Mouse (Mus musculus): ENCODE results near the gene Oog3. TPM values are rescaled to one million over a fixed set of nuclear protein-coding genes. Genes with fewer than 3 reads are reported as not detected.

The Oog3 gene
- not detected in 2 replicates for polyA plus RNA-seq (2012; ENCODE audit: low replicate concordance)

DNA sequence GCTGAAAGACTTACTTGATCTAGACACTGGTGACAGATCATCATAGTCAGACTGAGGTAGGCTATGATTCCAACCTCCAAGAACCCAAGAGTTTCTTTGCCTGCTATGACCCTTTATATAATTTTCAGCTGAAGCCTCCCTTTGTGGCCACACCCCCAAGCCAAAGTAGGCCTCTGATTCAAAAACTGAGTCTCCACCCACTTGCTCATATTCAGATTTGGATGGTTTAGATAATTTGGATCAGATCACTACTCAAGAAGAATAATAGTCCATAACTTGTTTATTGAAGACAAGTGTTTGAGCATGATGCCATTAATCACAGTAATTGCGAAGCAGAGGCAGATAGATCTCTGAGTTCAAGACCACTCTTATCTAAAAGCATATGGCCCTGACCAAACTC lies at the start of gene Oog3:
TSS of gene Oog3 (minus strand) at position 101 of the 400 bp plus-strand sequence.

DNA sequence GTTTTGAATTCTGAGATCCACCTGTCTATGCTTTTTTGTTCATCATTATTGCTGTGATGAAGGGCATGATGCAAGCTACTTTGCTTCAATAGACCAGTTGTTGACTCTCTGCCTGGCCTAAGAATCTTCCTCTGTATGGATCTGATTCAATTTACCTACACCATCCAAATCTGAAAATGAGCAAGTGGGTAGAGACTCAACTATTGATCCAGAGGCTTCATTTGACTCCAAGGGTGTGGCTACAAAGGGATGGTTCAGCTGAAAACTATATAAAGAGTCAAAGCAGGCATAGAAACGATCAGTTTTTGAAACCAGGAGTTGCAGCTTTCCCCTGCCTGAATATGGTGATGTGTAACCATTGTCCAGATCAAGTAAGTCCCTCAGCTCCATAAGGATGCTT lies 28.0 kb upstream of the Oog3 start, which contains the start of gene Oog2:
TSS of gene Oog2 (plus strand) at position 301 of the 400 bp plus-strand sequence.

Other genes starting within 250 kb of the Oog3 start
- gene Pramef25, start 211.6 kb downstream of the Oog3 start, polyA plus RNA-seq (2012; ENCODE audit: low replicate concordance): not detected in 2 replicates
- gene Gm13101, start 195.7 kb downstream of the Oog3 start, polyA plus RNA-seq (2012; ENCODE audit: low replicate concordance): not detected in 2 replicates
- not detected in 2 replicates for gene Pramef17, start 168.3 kb downstream of the Oog3 start, polyA plus RNA-seq (2012; ENCODE audit: low replicate concordance)
- not detected in 2 replicates for gene Pramel4, start 103.5 kb downstream of the Oog3 start, polyA plus RNA-seq (2012; ENCODE audit: low replicate concordance)
- not detected in 2 replicates for gene Gm13102, start 56.2 kb downstream of the Oog3 start, polyA plus RNA-seq (2012; ENCODE audit: low replicate concordance)
- not detected in 2 replicates for gene Oog2, start 28.1 kb upstream of the Oog3 start, polyA plus RNA-seq (2012; ENCODE audit: low replicate concordance)
- gene C87977, start 50.7 kb upstream of the Oog3 start, polyA plus RNA-seq (2012; ENCODE audit: low replicate concordance): not detected in 2 replicates
- not detected in 2 replicates for gene Pramel5, start 117.8 kb upstream of the Oog3 start, polyA plus RNA-seq (2012; ENCODE audit: low replicate concordance)
- gene Gm13128, start 167.6 kb upstream of the Oog3 start, polyA plus RNA-seq (2012; ENCODE audit: low replicate concordance): not detected in 2 replicates
- not detected in 2 replicates for gene Gm13119, start 195.3 kb upstream of the Oog3 start, polyA plus RNA-seq (2012; ENCODE audit: low replicate concordance)
- gene Pramef20, start 215.3 kb upstream of the Oog3 start, polyA plus RNA-seq (2012; ENCODE audit: low replicate concordance): not detected in 2 replicates
- gene Pramef12, start 245.8 kb upstream of the Oog3 start, polyA plus RNA-seq (2012; ENCODE audit: low replicate concordance): not detected in 2 replicates